Mouse (Mus musculus): ENCODE results near the gene Lmcd1.

- TF ChIP-seq GATA1 (IDR thresholded peaks at IDR 0.05; ENCODE audit: low read length) (no peak), TAL1 (IDR thresholded peaks at IDR 0.05; ENCODE audit: low read length) (no peak)
These were observed 60.4 kb downstream of the Lmcd1 start for GRCm38 (mm10) chr6:112333930-112334329.

All from erythroblast, embryonic 14.5 days (primary cell).